Mouse (Mus musculus) heart, postnatal 0 days (tissue): Measurements from ENCODE around the gene Hspb9. TPM values are rescaled to one million over a fixed set of nuclear protein-coding genes. Genes with fewer than 3 reads are reported as not detected.

Experiments
- ATAC-seq: fragments of 200-750 bp; cut with Nextera tagmentation; 2 replicates; pipeline ENCODE4 v1.8.0; 2017; ENCODE audit warnings: low read depth, moderate number of reproducible peaks, moderate library complexity; ENCODE audit not compliant: insufficient read depth
- DNase-seq: peaks from one replicate; pipeline ENCODE4 v3.0.0-alpha.2; 2016; ENCODE audit warnings: low spot score
- H3K27ac ChIP-seq: fragments of 300-500 bp; sonication (generic); 2 replicates; pipeline ENCODE4 v1.5.1; 2014; ENCODE audit warnings: low read depth, mild to moderate bottlenecking
- H3K27me3 ChIP-seq: fragments of 300-500 bp; sonication (generic); 2 replicates; pipeline ENCODE4 v1.6.1; 2014; ENCODE audit warnings: low read length, mixed read lengths; ENCODE audit not compliant: control insufficient read depth, insufficient read depth
- H3K36me3 ChIP-seq: fragments of 300-500 bp; sonication (generic); replicated peaks from 2 replicates; pipeline ENCODE4 v1.6.1; 2014; ENCODE audit warnings: low read length, mixed read lengths; ENCODE audit not compliant: control insufficient read depth, insufficient read depth
- H3K4me1 ChIP-seq: fragments of 300-500 bp; sonication (generic); 2 replicates; pipeline ENCODE4 v1.6.1; 2014; ENCODE audit warnings: antibody characterized with exemption; ENCODE audit not compliant: control insufficient read depth, insufficient read depth
- H3K4me2 ChIP-seq: fragments of 300-500 bp; sonication (generic); 2 replicates; pipeline ENCODE4 v1.6.1; 2014; ENCODE audit warnings: low read depth, mild to moderate bottlenecking, low read length, moderate library complexity
- H3K4me3 ChIP-seq: fragments of 300-500 bp; sonication (generic); 2 replicates; pipeline ENCODE4 v1.5.1; 2014; ENCODE audit warnings: low read depth, low read length
- H3K9ac ChIP-seq: fragments of 300-500 bp; sonication (generic); replicated peaks from 2 replicates; pipeline ENCODE4 v1.6.1; 2014; ENCODE audit warnings: low read depth, low read length, mixed read lengths
- H3K9me3 ChIP-seq: fragments of 300-500 bp; sonication (generic); replicated peaks from 2 replicates; pipeline ENCODE4 v1.6.1; 2016; ENCODE audit warnings: low read length; ENCODE audit not compliant: control insufficient read depth
- CTCF ChIP-seq: IDR thresholded peaks from 2 replicates; pipeline ENCODE4 v1.5.1; 2016; ENCODE audit warnings: antibody characterized with exemption, control low read depth, low read depth
- EP300 ChIP-seq: IDR thresholded peaks from 2 replicates; pipeline ENCODE4 v1.6.1; 2016; ENCODE audit warnings: antibody characterized with exemption, low read depth
- WGBS: fragments of 180-500 bp; shearing (Covaris S2); extraction: QIAGEN DNeasy Blood & Tissue Kit; methylation state at CpG from one replicate; pipeline ENCODE4 v1.1.7; 2014; 5-methylcytosine and 5-hydroxymethylcytosine counted together
- polyA plus RNA-seq: library from polyadenylated mRNA; unstranded; fragments of >200 nt; fragmentation: Nextera tagmentation; extraction: Ambion mirVana; gene quantifications from 2 replicates; pipeline ENCODE4 v1.2.1, GENCODE M21; 2015
- total RNA-seq: library from RNA; depleted of rRNA; stranded (reverse); fragments of >200 nt; gene quantifications from 2 replicates; pipeline ENCODE4 v1.2.3, GENCODE M21; 2014; ENCODE audit warnings: low replicate concordance

Hspb9 gene
- total and polyA plus RNA-seq, 2 experiments from 2014 or later, result not detected

GRCm38 (mm10) chr11:100713174-100713573 is 476 bp upstream of the Hspb9 start:
- no peak for DNase-seq
- Histone ChIP-seq H3K4me2 (peak overlapping the region; percentile 55), H3K4me3 (no peak overlapping the region), H3K27ac (peak overlapping the region; percentile 46), H3K36me3 (peaks cover 46% of the 10 kb centered on the region), H3K9ac (peak overlapping the region; percentile 47; the same call in 1 of the 2 replicates), H3K27me3 (no peaks in the 10 kb centered on the region), H3K9me3 (no peaks in the 10 kb centered on the region), H3K4me1 (peaks cover 15% of the 10 kb centered on the region)
- WGBS, result 63% methylated on average over 4 of the region's 4 CpGs
- TF ChIP-seq CTCF (no peak), EP300 (no peak)
- ATAC-seq, result no peak

DNA sequence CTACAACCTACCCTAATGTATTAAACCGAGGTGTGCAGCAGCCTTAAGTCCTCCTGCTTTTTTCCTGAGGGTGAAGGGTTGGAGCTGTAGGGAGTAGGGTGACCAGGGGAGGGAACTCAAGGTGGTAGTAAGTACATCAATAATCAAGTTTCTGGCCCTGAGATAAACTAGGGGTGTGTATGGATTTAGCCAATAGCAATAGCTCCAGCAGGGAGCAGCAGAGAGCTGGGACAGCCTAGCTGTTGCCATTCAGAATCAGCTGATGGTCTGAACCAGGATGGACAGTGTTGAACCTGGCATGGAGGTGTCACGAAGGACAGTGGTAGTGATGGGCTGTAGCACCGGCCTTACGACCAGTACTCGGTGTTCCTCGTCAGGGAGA is 875 bp downstream of the Hspb9 start:
- Histone ChIP-seq H3K4me2 (peak overlapping the region; percentile 55), H3K4me1 (peaks cover 20% of the 10 kb centered on the region), H3K27ac (peak overlapping the region; percentile 46), H3K27me3 (no peaks in the 10 kb centered on the region), H3K4me3 (peak overlapping the region; percentile 36), H3K9ac (peak overlapping the region; percentile 47; the same call in 1 of the 2 replicates), H3K9me3 (no peaks in the 10 kb centered on the region), H3K36me3 (peaks cover 46% of the 10 kb centered on the region)
- WGBS, result 40% methylated on average over 6 of the region's 6 CpGs
- peak; percentile 52 for DNase-seq
- peak; percentile 36 for ATAC-seq
- TF ChIP-seq CTCF (peak; percentile 85), EP300 (no peak)

DNA sequence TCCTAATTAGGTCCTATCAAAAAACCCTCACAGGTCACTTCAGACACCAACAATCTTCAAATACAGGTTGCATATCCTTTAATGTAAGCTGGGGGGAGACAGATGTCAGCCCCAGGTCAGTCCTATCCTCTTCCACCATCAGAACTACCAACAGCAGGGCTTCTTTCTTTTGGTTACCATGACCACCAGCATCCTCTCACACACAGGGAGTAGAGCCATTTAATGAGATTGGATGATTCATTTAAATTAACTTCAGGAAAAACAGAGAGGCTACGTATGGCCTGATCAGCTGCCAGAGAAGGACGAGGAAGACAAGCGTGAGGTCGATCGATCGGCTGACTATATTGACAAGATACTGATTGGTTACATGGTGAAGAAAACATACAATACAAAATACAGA is 1.3 kb downstream of the Hspb9 start:
- no peak for TF ChIP-seq CTCF
- TF ChIP-seq EP300, result no peak
- Histone ChIP-seq H3K9ac (no peak overlapping the region), H3K4me2 (no peak overlapping the region), H3K4me3 (no peak overlapping the region), H3K4me1 (peaks cover 25% of the 10 kb centered on the region), H3K9me3 (no peaks in the 10 kb centered on the region), H3K36me3 (peaks cover 45% of the 10 kb centered on the region), H3K27ac (no peak overlapping the region), H3K27me3 (no peaks in the 10 kb centered on the region)
- ATAC-seq (no peak), DNase-seq (no peak)
- WGBS, result 92% methylated on average over 6 of the region's 6 CpGs

GRCm38 (mm10) chr11:100716649-100717048 is 3.0 kb downstream of the Hspb9 start:
- no peaks in the 10 kb centered on the region for H3K27me3 ChIP-seq
- no peak overlapping the region for H3K27ac ChIP-seq
- no peak for TF ChIP-seq EP300
- no peak for TF ChIP-seq CTCF
- no peak overlapping the region for H3K4me3 ChIP-seq
- ATAC-seq, result no peak
- no peaks in the 10 kb centered on the region for H3K9me3 ChIP-seq
- H3K4me1 ChIP-seq, result peaks cover 40% of the 10 kb centered on the region
- 85% methylated on average over 3 of the region's 3 CpGs for WGBS
- H3K36me3 ChIP-seq, result peaks cover 45% of the 10 kb centered on the region
- no peak for DNase-seq
- H3K4me2 ChIP-seq, result no peak overlapping the region
- H3K9ac ChIP-seq, result no peak overlapping the region

GRCm38 (mm10) chr11:100718462-100718861 is 4.8 kb downstream of the Hspb9 start:
- H3K9me3 ChIP-seq, result no peaks in the 10 kb centered on the region
- no peak overlapping the region for H3K27ac ChIP-seq
- no peaks in the 10 kb centered on the region for H3K27me3 ChIP-seq
- no peak overlapping the region for H3K9ac ChIP-seq
- TF ChIP-seq CTCF, result no peak
- TF ChIP-seq EP300, result no peak
- no peak for DNase-seq
- peaks cover 49% of the 10 kb centered on the region for H3K4me1 ChIP-seq
- peaks cover 45% of the 10 kb centered on the region for H3K36me3 ChIP-seq
- no peak for ATAC-seq
- WGBS, result 89% methylated on average over 7 of the region's 7 CpGs
- no peak overlapping the region for H3K4me2 ChIP-seq
- no peak overlapping the region for H3K4me3 ChIP-seq

GRCm38 (mm10) chr11:100718866-100719265 is 5.2 kb downstream of the Hspb9 start:
- Histone ChIP-seq H3K4me2 (no peak overlapping the region), H3K27ac (no peak overlapping the region), H3K9ac (0 out of 2 replicates have a peak overlapping the region, but pooled peaks have one; percentile 20), H3K4me1 (peaks cover 45% of the 10 kb centered on the region), H3K4me3 (no peak overlapping the region), H3K27me3 (no peaks in the 10 kb centered on the region), H3K36me3 (peaks cover 45% of the 10 kb centered on the region), H3K9me3 (no peaks in the 10 kb centered on the region)
- DNase-seq, result no peak
- no peak for TF ChIP-seq EP300
- ATAC-seq, result no peak
- WGBS, result 63% methylated on average over 4 of the region's 4 CpGs
